Mouse (Mus musculus): Measurements from ENCODE around the gene Lrp1. TPM values are rescaled to one million over a fixed set of nuclear protein-coding genes. Genes with fewer than 3 reads are reported as not detected.

Lrp1 gene
- total and polyA plus RNA-seq, 3 experiments, result 0.39 to 0.42 TPM; not detected in 1

GRCm38 (mm10) chr10:127500894-127501893 lies 119.8 kb downstream of the Lrp1 start, which contains the start of gene Stac3:
Gene Stac3, plus strand, starts transcription at chr10:127501686.
- TF ChIP-seq ZKSCAN1 (IDR thresholded peaks at IDR 0.05; ENCODE audit: low read depth, low read length) (no peak), GABPA (IDR thresholded peaks at IDR 0.05; ENCODE audit: low read depth, low read length) (no peak), USF2 (IDR thresholded peaks at IDR 0.05; ENCODE audit: borderline replicate concordance in 1 of 2, insufficient read depth in 1 of 2, low read depth in 1 of 2, low read length in 2 of 2) (no peak), E2F4 (IDR thresholded peaks at IDR 0.05; ENCODE audit: borderline replicate concordance, low read depth, low read length) (no peak), MAZ (IDR thresholded peaks at IDR 0.05; ENCODE audit: low read depth, low read length) (no peak), ZNF384 (IDR thresholded peaks at IDR 0.05; ENCODE audit: low read depth, low read length) (no peak), SMC3 (IDR thresholded peaks at IDR 0.05; ENCODE audit: low read depth, low read length) (no peak), SIN3A (IDR thresholded peaks at IDR 0.05; ENCODE audit: low read length) (no peak)
- Histone ChIP-seq H3K36me3 (ENCODE audit: control insufficient read depth in 1 of 2, insufficient read depth in 2 of 2, low read length in 2 of 2) (no peaks in the 10 kb centered on the region; a peak in 1 of 4 replicates), H3K4me3 (ENCODE audit: control insufficient read depth in 1 of 2, insufficient read depth in 1 of 2, low read depth in 2 of 2, low read length in 2 of 2) (no peak within 1 kb of the TSS), H3K9me3 (replicated peaks; ENCODE audit: insufficient read depth, low read length) (no peaks in the 10 kb centered on the region), H3K9ac (ENCODE audit: control insufficient read depth, low read depth, low read length, poor library complexity, severe bottlenecking) (no peak within 1 kb of the TSS), H3K27me3 (ENCODE audit: control insufficient read depth in 1 of 2, insufficient read depth in 2 of 2, low read length in 2 of 2) (no peaks in the 10 kb centered on the region), H3K27ac (ENCODE audit: control insufficient read depth, low read depth, low read length) (no peak within 1 kb of the TSS), H3K79me2 (ENCODE audit: control insufficient read depth, insufficient read depth, low read length, poor library complexity) (no peaks in the 10 kb centered on the region), H3K4me1 (ENCODE audit: control insufficient read depth in 1 of 2, insufficient read depth in 2 of 2, low read length in 2 of 2) (no peaks in the 10 kb centered on the region)
- DNase-seq (ENCODE audit: low read depth, low spot score), result no peak

GRCm38 (mm10) chr10:127500042-127500441 lies 120.9 kb downstream of the Lrp1 start:
- no peak for DNase-seq (ENCODE audit: low read depth, low spot score)
- Histone ChIP-seq H3K4me1 (ENCODE audit: control insufficient read depth in 1 of 2, insufficient read depth in 2 of 2, low read length in 2 of 2) (no peaks in the 10 kb centered on the region), H3K36me3 (ENCODE audit: control insufficient read depth in 1 of 2, insufficient read depth in 2 of 2, low read length in 2 of 2) (no peaks in the 10 kb centered on the region; a peak in 2 of 4 replicates), H3K27me3 (ENCODE audit: control insufficient read depth in 1 of 2, insufficient read depth in 2 of 2, low read length in 2 of 2) (no peaks in the 10 kb centered on the region), H3K79me2 (ENCODE audit: control insufficient read depth, insufficient read depth, low read length, poor library complexity) (no peaks in the 10 kb centered on the region), H3K4me3 (ENCODE audit: control insufficient read depth in 1 of 2, insufficient read depth in 1 of 2, low read depth in 2 of 2, low read length in 2 of 2) (no peak overlapping the region), H3K27ac (ENCODE audit: control insufficient read depth, low read depth, low read length) (no peak overlapping the region), H3K9me3 (replicated peaks; ENCODE audit: insufficient read depth, low read length) (no peaks in the 10 kb centered on the region), H3K9ac (ENCODE audit: control insufficient read depth, low read depth, low read length, poor library complexity, severe bottlenecking) (no peak overlapping the region)
- TF ChIP-seq ZC3H11A (IDR thresholded peaks at IDR 0.05; ENCODE audit: low read depth, low read length), result no peak
- TF ChIP-seq GATA1 (IDR thresholded peaks at IDR 0.05; ENCODE audit: low read depth, low read length), result no peak
- TF ChIP-seq ELF1 (IDR thresholded peaks at IDR 0.05; ENCODE audit: low read depth, low read length), result no peak
- no peak for TF ChIP-seq HCFC1 (IDR thresholded peaks at IDR 0.05; ENCODE audit: low read depth, low read length)
- TF ChIP-seq EP300 (IDR thresholded peaks at IDR 0.05; ENCODE audit: low read depth in 1 of 2, low read length in 2 of 2), result no peak
- TF ChIP-seq MAFK (IDR thresholded peaks at IDR 0.05; ENCODE audit: borderline replicate concordance, low read depth, low read length), result no peak
- no peak for TF ChIP-seq TBP (IDR thresholded peaks at IDR 0.05; ENCODE audit: low read depth, low read length)
- no peak for TF ChIP-seq CHD1 (IDR thresholded peaks at IDR 0.05; ENCODE audit: low read depth, low read length)
- no peak for TF ChIP-seq GABPA (IDR thresholded peaks at IDR 0.05; ENCODE audit: low read depth, low read length)
- no peak for TF ChIP-seq USF1 (IDR thresholded peaks at IDR 0.05; ENCODE audit: low read depth, low read length)
- no peak for TF ChIP-seq BHLHE40 (IDR thresholded peaks at IDR 0.05; ENCODE audit: borderline replicate concordance, low read depth, low read length)
- TF ChIP-seq NELFE (IDR thresholded peaks at IDR 0.05; ENCODE audit: low read depth, low read length), result no peak
- no peak for TF ChIP-seq POLR2AphosphoS2 (IDR thresholded peaks at IDR 0.05; ENCODE audit: low read length)
- no peak for TF ChIP-seq JUND (IDR thresholded peaks at IDR 0.05; ENCODE audit: low read depth, low read length)
- no peak for TF ChIP-seq MAZ (IDR thresholded peaks at IDR 0.05; ENCODE audit: low read depth, low read length)
- TF ChIP-seq E2F4 (IDR thresholded peaks at IDR 0.05; ENCODE audit: borderline replicate concordance, low read depth, low read length), result no peak
- no peak for TF ChIP-seq ETS1 (IDR thresholded peaks at IDR 0.05; ENCODE audit: low read depth, low read length)
- TF ChIP-seq MEF2A (IDR thresholded peaks at IDR 0.05; ENCODE audit: extremely low read depth, insufficient replicate concordance, low read depth, low read length, poor library complexity, severe bottlenecking), result no peak

Data from MEL (cell line).